Mouse (Mus musculus) kidney, embryonic 16.5 days (tissue): ENCODE data around the gene Rbpjl. TPM values are rescaled to one million over a fixed set of nuclear protein-coding genes. Genes with fewer than 3 reads are reported as not detected.

Experiments used
- ATAC-seq: fragments of 200-750 bp; cut with Nextera tagmentation; 2 replicates; pipeline ENCODE4 v1.8.0; 2017; ENCODE audit warnings: moderate TSS enrichment; ENCODE audit not compliant: low FRiP score, low TSS enrichment
- H3K27ac ChIP-seq: fragments of 300-500 bp; sonication (generic); 2 replicates; pipeline ENCODE4 v1.5.1; 2014; ENCODE audit warnings: low read length
- H3K27me3 ChIP-seq: fragments of 300-500 bp; sonication (generic); 2 replicates; pipeline ENCODE4 v1.6.1; 2014; ENCODE audit warnings: low read length, control low read depth, mixed read lengths; ENCODE audit not compliant: insufficient read depth
- H3K36me3 ChIP-seq: fragments of 300-500 bp; sonication (generic); 2 replicates; pipeline ENCODE4 v1.6.1; 2014; ENCODE audit warnings: low read length, control low read depth, mixed read lengths; ENCODE audit not compliant: insufficient read depth
- H3K4me1 ChIP-seq: fragments of 300-500 bp; sonication (generic); 2 replicates; pipeline ENCODE4 v1.6.1; 2014; ENCODE audit warnings: low read length, control low read depth, mixed read lengths; ENCODE audit not compliant: insufficient read depth
- H3K4me2 ChIP-seq: fragments of 300-500 bp; sonication (generic); replicated peaks from 2 replicates; pipeline ENCODE4 v1.6.1; 2014; ENCODE audit warnings: low read depth, low read length
- H3K4me3 ChIP-seq: fragments of 300-500 bp; sonication (generic); 2 replicates; pipeline ENCODE4 v1.5.1; 2014; ENCODE audit warnings: mild to moderate bottlenecking, low read length
- H3K9ac ChIP-seq: fragments of 300-500 bp; sonication (generic); replicated peaks from 2 replicates; pipeline ENCODE4 v1.6.1; 2014; ENCODE audit warnings: low read length
- H3K9me3 ChIP-seq: fragments of 300-500 bp; sonication (generic); 2 replicates; pipeline ENCODE4 v1.6.1; 2016; ENCODE audit warnings: low read length, control low read depth
- WGBS: fragments of 180-500 bp; shearing (Covaris S2); extraction: QIAGEN DNeasy Blood & Tissue Kit; methylation state at CpG from one replicate; pipeline ENCODE4 v1.1.7; 2014; 5-methylcytosine and 5-hydroxymethylcytosine counted together
- polyA plus RNA-seq: library from polyadenylated mRNA; unstranded; fragments of >200 nt; fragmentation: Nextera tagmentation; extraction: Ambion mirVana; gene quantifications from 2 replicates; pipeline ENCODE4 v1.2.1, GENCODE M21; 2015

Rbpjl gene
- polyA plus RNA-seq, 1 experiment from 2014 or later: 0.29 TPM

DNA sequence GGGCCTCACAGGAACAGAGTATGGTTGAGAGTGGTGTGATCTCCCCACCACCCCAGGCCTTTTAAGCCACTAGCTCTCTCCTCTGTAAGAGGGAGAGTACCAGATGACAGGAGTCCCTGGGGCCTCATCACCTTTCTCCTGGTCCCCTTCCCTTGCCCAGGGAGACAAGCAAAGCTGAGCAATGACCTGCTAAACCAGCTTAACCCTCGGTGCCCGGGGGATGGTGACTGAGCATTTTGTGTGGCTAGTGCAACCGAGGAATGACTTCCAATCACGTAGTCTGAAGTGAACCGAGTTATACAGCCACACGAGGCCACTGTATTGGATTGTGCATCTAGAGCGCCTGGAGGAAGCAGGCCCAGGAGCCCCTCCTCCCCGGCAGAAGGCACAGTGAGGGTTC lies 21.5 kb downstream of the Rbpjl start:
- Histone ChIP-seq H3K27me3 (no peaks in the 10 kb centered on the region), H3K9me3 (no peaks in the 10 kb centered on the region), H3K36me3 (peaks cover 34% of the 10 kb centered on the region), H3K4me1 (peaks cover 10% of the 10 kb centered on the region; the same call in 1 of the 2 replicates), H3K4me3 (no peak overlapping the region), H3K4me2 (no peak overlapping the region), H3K27ac (no peak overlapping the region), H3K9ac (no peak overlapping the region)
- 84% methylated on average over 8 of the region's 8 CpGs for WGBS
- no peak for ATAC-seq

DNA sequence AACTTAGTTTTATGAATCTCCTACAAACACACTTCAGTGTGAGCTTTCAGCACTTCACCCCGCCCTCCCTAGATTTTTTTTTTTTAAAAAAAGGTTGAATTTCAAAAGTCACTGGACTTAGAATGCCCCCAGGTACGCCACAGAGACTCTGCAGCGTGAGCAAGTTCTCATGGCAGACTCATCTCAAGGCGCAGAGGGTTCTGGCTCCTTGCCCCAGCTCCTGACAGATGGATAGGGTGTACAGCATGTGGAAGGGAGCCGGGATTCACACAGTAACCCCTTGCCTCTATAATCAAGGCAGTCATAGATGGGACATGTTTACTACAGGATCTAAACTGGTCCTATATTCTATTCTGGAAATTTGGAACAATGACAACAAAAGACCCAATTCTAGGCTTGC lies 22.5 kb downstream of the Rbpjl start:
- Histone ChIP-seq H3K27me3 (no peaks in the 10 kb centered on the region), H3K9ac (no peak overlapping the region), H3K4me1 (peaks cover 11% of the 10 kb centered on the region), H3K4me3 (no peak overlapping the region), H3K9me3 (no peaks in the 10 kb centered on the region), H3K36me3 (peaks cover 36% of the 10 kb centered on the region), H3K27ac (no peak overlapping the region), H3K4me2 (no peak overlapping the region)
- 87% methylated on average over 5 of the region's 5 CpGs for WGBS
- no peak for ATAC-seq

DNA sequence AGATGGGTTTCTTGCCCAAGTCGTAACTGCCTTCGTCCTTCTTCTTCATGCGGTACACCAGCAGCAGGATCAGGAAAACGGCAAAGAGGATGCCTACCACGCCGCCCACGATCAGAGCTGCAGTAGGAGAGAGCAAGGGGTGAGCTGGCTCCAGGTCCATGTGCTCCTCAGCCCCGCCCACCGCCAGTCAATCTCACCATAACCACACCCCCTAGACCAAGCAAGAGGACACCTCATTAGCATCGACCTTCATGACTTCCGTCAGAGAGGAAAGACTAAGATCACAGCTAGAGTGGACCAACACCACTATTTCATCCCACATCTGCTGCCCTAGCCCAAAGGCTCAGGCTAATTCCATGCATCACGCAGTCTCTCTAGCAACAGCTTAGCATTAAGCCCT lies 23.2 kb downstream of the Rbpjl start:
- Histone ChIP-seq H3K4me2 (no peak overlapping the region), H3K9ac (no peak overlapping the region), H3K4me3 (no peak overlapping the region), H3K4me1 (peaks cover 18% of the 10 kb centered on the region), H3K9me3 (no peaks in the 10 kb centered on the region), H3K36me3 (peaks cover 36% of the 10 kb centered on the region), H3K27me3 (no peaks in the 10 kb centered on the region), H3K27ac (no peak overlapping the region)
- no peak for ATAC-seq
- 22% methylated on average over 12 of the region's 12 CpGs for WGBS

DNA sequence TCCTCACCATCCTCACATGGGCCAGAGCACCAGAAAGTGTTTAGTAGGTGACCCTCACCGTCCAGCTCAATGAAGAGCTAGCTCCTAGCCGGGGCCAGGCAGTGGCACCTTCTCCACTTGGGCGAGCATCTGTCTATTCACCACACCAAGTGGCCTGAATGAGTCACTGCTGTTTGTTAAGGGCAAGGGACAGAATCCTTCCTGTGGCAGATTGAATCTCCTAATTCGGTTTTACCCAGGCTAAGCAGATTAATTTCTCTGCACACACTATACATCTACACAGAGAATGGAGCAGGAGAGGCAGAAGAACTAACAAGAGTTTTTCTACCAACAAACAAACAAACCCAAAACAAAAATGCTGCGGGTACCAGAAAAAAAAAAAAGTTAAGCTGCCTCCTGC lies 24.0 kb downstream of the Rbpjl start:
- H3K27me3 ChIP-seq: no peaks in the 10 kb centered on the region
- no peaks in the 10 kb centered on the region for H3K9me3 ChIP-seq
- H3K27ac ChIP-seq: no peak overlapping the region
- no peak overlapping the region for H3K4me3 ChIP-seq
- H3K4me2 ChIP-seq: no peak overlapping the region
- H3K36me3 ChIP-seq: peaks cover 36% of the 10 kb centered on the region
- no peak for ATAC-seq
- peaks cover 27% of the 10 kb centered on the region for H3K4me1 ChIP-seq
- no peak overlapping the region for H3K9ac ChIP-seq
- 64% methylated on average over 5 of the region's 5 CpGs for WGBS

DNA sequence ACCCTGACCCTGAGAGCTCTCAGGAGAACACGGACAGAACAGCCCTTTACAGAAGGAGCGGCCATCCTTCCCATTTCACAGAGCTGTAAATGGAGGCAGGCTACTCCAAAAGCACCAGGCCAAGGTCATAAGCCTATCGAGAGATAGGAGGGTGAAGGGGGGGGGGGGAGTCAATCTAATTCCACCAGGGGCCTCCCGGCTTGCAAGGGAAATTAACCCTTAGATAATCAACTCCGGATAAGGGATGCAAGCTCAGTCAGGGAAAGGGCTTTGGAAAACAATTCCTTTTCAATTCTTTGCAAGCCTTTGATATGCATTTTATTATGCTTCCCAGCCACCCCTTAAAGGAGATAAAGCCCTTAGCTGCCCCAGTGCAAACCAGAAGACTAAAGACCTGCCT lies 25.5 kb downstream of the Rbpjl start:
- 37% methylated on average over 5 of the region's 5 CpGs for WGBS
- Histone ChIP-seq H3K4me3 (no peak overlapping the region), H3K9ac (no peak overlapping the region), H3K27ac (no peak overlapping the region), H3K27me3 (no peaks in the 10 kb centered on the region), H3K36me3 (peaks cover 34% of the 10 kb centered on the region), H3K4me2 (no peak overlapping the region), H3K9me3 (no peaks in the 10 kb centered on the region), H3K4me1 (peaks cover 42% of the 10 kb centered on the region)
- ATAC-seq: no peak

DNA sequence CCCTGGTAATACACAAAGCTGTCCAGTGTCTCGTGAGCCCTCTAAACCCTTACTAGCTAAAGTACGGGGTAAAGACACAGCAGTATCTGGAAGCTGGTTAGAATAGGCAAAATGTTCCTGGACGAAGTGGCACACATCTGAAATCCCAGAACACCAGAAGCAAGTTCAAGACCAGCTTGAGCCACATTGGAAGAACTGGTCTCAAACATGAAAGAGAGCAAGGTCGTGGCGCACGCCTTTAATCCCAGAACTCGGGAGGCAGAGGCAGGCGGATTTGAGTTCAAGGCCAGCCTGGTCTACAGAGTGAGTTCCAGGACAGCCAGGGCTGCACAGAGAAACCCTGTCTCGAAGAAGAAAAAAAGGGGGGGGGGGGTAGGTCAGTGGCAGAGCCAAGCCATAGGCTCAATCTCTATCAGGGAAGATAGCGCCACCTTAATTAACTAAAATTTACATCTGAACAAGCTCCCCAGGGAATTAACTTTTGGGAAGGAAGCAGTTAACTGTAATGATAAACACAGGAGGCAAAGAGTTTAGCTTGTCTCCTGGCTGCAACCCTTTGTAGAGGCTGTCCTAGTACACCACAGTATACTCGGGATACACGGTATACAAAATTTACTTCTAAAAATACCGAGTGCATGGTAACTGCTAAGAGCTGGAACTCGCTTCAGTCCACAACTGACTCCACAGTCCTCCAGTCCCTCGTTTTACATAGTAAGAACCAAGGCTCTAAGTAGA lies 27.1 kb downstream of the Rbpjl start:
- H3K4me3 ChIP-seq: no peak overlapping the region
- H3K36me3 ChIP-seq: peaks cover 21% of the 10 kb centered on the region
- peak overlapping the region; percentile 64 for H3K27ac ChIP-seq
- no peak for ATAC-seq
- H3K4me2 ChIP-seq: no peak overlapping the region
- 50% methylated on average over 15 of the region's 15 CpGs for WGBS
- peaks cover 58% of the 10 kb centered on the region for H3K4me1 ChIP-seq
- H3K9ac ChIP-seq: peak overlapping the region; percentile 47; the same call in 1 of the 2 replicates
- H3K27me3 ChIP-seq: no peaks in the 10 kb centered on the region
- no peaks in the 10 kb centered on the region for H3K9me3 ChIP-seq

DNA sequence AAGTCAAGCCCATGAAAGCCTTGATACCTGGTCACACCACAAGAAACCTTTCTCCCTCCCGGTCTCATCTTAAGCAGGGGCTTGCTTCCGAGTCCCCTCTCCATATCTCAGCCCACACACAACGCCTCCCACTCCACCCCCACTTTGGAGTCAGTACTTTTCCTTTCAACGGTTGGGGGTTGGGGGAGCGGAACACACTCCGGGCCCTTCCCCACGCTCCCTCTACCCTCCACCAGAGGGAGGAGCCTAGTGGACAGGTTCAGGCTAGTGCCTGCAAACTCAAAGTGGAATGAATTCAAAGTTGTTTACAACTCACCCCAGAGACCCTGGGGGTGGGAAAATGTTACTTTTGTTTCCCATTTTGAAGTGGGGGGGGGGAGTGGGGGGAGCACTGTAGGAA lies 27.8 kb downstream of the Rbpjl start:
- peak overlapping the region; percentile 34; the same call in 1 of the 2 replicates for H3K4me2 ChIP-seq
- no peaks in the 10 kb centered on the region for H3K9me3 ChIP-seq
- ATAC-seq: no peak
- H3K4me1 ChIP-seq: peaks cover 64% of the 10 kb centered on the region
- peaks cover 19% of the 10 kb centered on the region for H3K36me3 ChIP-seq
- peak overlapping the region; percentile 47 for H3K9ac ChIP-seq
- H3K27me3 ChIP-seq: no peaks in the 10 kb centered on the region
- WGBS: 7% methylated on average over 7 of the region's 7 CpGs
- H3K4me3 ChIP-seq: no peak overlapping the region
- H3K27ac ChIP-seq: peak overlapping the region; percentile 64

DNA sequence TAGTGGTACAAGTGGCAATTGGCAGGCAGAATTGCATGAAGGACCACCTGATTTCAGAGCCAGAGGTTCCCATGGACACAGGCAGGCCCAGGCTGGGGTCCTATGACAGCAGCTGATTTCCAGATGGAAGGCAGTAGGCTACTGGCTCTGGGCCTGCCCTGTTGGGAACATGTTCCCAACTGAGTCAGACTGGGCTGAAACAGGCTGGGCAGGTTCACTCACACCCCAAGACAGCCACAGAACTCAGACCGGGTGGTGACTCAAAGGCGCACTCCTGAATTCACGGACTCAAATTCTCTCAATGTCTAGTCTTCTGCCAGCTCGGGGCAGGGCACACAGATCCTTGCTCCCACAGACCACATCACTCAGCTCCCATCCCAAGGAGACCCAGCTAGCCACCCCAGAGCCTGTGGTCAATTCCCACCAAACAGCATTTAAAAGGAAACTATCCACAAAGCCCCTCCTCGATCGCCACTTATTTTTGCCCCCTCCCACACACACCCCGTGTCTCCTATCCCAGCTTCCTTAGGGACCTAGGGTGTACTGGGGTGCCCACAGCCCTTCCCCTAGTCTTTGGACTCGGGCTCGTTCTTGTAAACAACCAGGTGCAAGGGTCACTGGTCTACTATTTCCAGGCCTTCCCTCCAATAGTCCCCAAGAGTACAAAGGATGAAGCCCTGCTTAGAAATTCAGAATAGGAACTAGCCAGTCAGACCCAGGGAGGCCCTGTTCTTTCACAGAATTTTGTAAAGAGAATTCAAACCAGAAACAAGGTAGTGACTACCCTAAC lies 28.9 kb downstream of the Rbpjl start:
- H3K4me2 ChIP-seq: peak overlapping the region; percentile 39; the same call in 1 of the 2 replicates
- no peaks in the 10 kb centered on the region for H3K27me3 ChIP-seq
- 0 out of 2 replicates have a peak overlapping the region, but pooled peaks have one; percentile 15 for H3K4me3 ChIP-seq
- peaks cover 76% of the 10 kb centered on the region for H3K4me1 ChIP-seq
- WGBS: 45% methylated on average over 9 of the region's 9 CpGs
- peaks cover 19% of the 10 kb centered on the region; the same call in 1 of the 2 replicates for H3K36me3 ChIP-seq
- H3K27ac ChIP-seq: peak overlapping the region; percentile 95
- ATAC-seq: no peak
- H3K9ac ChIP-seq: peak overlapping the region; percentile 51
- no peaks in the 10 kb centered on the region for H3K9me3 ChIP-seq

DNA sequence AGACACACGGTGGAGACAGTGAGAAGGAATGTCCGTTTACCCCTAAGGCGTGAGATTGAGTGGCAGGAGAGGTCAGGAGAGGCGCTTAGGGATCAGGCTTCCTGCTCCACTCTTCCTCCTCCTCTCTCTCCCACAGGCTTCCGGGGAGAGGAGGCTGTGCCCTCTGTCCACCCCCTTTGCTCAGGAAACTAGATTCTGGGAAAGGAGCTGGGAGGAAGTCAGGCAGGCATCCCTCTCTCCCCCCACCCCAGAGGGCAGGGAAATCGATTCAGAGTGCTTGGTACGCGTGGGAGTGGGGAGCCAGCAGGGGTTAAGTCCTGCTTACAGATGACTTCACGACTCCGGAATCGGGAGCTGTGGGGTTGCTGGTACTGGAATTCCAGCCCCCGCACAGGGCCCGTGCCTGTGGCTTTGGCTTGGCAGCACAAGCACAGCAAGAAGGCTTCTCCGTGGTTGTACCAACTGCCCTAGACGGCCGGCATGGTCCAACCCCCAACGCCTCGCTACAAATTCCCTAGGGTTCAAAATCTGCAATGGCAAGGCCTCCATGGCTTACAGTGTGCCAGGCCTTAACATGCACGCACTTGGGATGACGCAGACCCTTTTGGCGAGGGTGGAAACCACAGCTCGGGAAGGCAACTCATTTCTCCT lies 29.7 kb downstream of the Rbpjl start:
- Histone ChIP-seq H3K27ac (peak overlapping the region; percentile 95), H3K36me3 (0 out of 2 replicates have a peak, but pooled peaks cover 14% of the 10 kb centered on the region), H3K9ac (peak overlapping the region; percentile 51), H3K9me3 (no peaks in the 10 kb centered on the region), H3K4me1 (peaks cover 84% of the 10 kb centered on the region), H3K4me3 (peak overlapping the region; percentile 15; the same call in 1 of the 2 replicates), H3K27me3 (no peaks in the 10 kb centered on the region), H3K4me2 (peak overlapping the region; percentile 39)
- 12% methylated on average over 22 of the region's 22 CpGs for WGBS
- ATAC-seq: 0 out of 2 replicates have a peak, but pooled peaks have one; percentile 3
